In genomic region chr6:67056108-67056888, GRCm38 (mm10) we compare ENCODE assay signal across 12 mouse cellular contexts. TPM values are rescaled to one million over a fixed set of nuclear protein-coding genes. Genes with fewer than 3 reads are reported as not detected.
DNase-seq lines count a peak whose midpoint lies in the region; ATAC-seq and TF ChIP-seq lines count a peak whose summit lies in the region.
"Had no signal": no experiment of that assay in that cellular context is flagged by ENCODE, and none has a peak within 500 bp of the region (broad histone marks: within the 10 kb centered on the region; RNA-seq: fewer than 3 reads in every experiment).

No protein-coding gene starts in this region.

- H3K79me2 ChIP-seq in MEL (ENCODE audit: control insufficient read depth, insufficient read depth, low read length, poor library complexity) = no peaks in the 10 kb centered on the region

- H3K27me3 ChIP-seq in spleen, adult 2 months (ENCODE audit: control insufficient read depth, insufficient read depth, low read length) = no peaks in the 10 kb centered on the region
- H3K27me3 ChIP-seq in MEL (ENCODE audit: control insufficient read depth in 1 of 2, insufficient read depth in 2 of 2, low read length in 2 of 2) = no peaks in the 10 kb centered on the region
- H3K27me3 ChIP-seq in intestine, embryonic 15.5 days (replicated peaks) = no peaks in the 10 kb centered on the region
- H3K27me3 ChIP-seq: limb, embryonic 13.5 days; megakaryocyte, embryonic 14.5 days had no signal

- H3K36me3 ChIP-seq in spleen, adult 2 months (ENCODE audit: control insufficient read depth, insufficient read depth, low read length) = no peaks in the 10 kb centered on the region
- H3K36me3 ChIP-seq in MEL (ENCODE audit: control insufficient read depth in 1 of 2, insufficient read depth in 2 of 2, low read length in 2 of 2) = peaks cover 0 to 25% of the 10 kb centered on the region in 2 experiments; a peak in 2 of 4 replicates
- no peaks in the 10 kb centered on the region for H3K36me3 ChIP-seq in intestine, embryonic 15.5 days
- H3K36me3 ChIP-seq: limb, embryonic 13.5 days had no signal

- peak overlapping the region; percentile 34; the same call in 1 of the 2 replicates for H3K27ac ChIP-seq in spleen, adult 2 months (ENCODE audit: insufficient read depth, low read length)
- peak overlapping the region; percentile 84 for H3K27ac ChIP-seq in MEL (ENCODE audit: control insufficient read depth, low read depth, low read length)
- no peak overlapping the region for H3K27ac ChIP-seq in intestine, embryonic 15.5 days
- H3K27ac ChIP-seq: limb, embryonic 13.5 days had no signal

- peak; percentile 73 to 81 for TF ChIP-seq EP300 in MEL (IDR thresholded peaks at IDR 0.05; ENCODE audit: low read depth in 1 of 2, low read length in 2 of 2)

- 30% methylated on average over 15 of the region's 15 CpGs for WGBS in spleen, adult 2 months
- WGBS in intestine, embryonic 15.5 days = 57% methylated on average over 15 of the region's 15 CpGs

- TF ChIP-seq POLR2A in spleen, adult 2 months (IDR thresholded peaks at IDR 0.05; ENCODE audit: low read depth, low read length) = no peak
- TF ChIP-seq POLR2A in MEL (IDR thresholded peaks at IDR 0.05; ENCODE audit: control insufficient read depth in 1 of 2, insufficient read depth in 1 of 2, low read depth in 1 of 2, low read length in 2 of 2, poor library complexity in 1 of 2) = peak in 1 of 2 experiments; percentile 30; a peak in 1 of 4 replicates

- TF ChIP-seq RAD21 in MEL (IDR thresholded peaks at IDR 0.05; ENCODE audit: low read depth, low read length) = peak; percentile 23

- H3K9me3 ChIP-seq in MEL (replicated peaks; ENCODE audit: insufficient read depth, low read length) = no peaks in the 10 kb centered on the region
- no peaks in the 10 kb centered on the region for H3K9me3 ChIP-seq in intestine, embryonic 15.5 days
- H3K9me3 ChIP-seq: limb, embryonic 13.5 days; megakaryocyte, embryonic 14.5 days had no signal

- TF ChIP-seq CTCF in spleen, adult 2 months (IDR thresholded peaks at IDR 0.05; ENCODE audit: extremely low read depth, insufficient read depth, insufficient read length, insufficient replicate concordance) = no peak
- TF ChIP-seq CTCF in MEL (IDR thresholded peaks at IDR 0.05 in 2 of 3, conservative IDR thresholded peaks at IDR 0.05 in 1 of 3; ENCODE audit: control insufficient read depth in 1 of 3, insufficient read depth in 1 of 3, low read depth in 2 of 3, low read length in 3 of 3, poor library complexity in 1 of 3, severe bottlenecking in 1 of 3) = peak in 1 of 3 experiments; percentile 26; a peak in 2 of 6 replicates

- H3K9ac ChIP-seq in MEL (ENCODE audit: control insufficient read depth, low read depth, low read length, poor library complexity, severe bottlenecking) = peak overlapping the region; percentile 52
- no peak overlapping the region for H3K9ac ChIP-seq in intestine, embryonic 15.5 days
- H3K9ac ChIP-seq: limb, embryonic 13.5 days had no signal

- H3K4me3 ChIP-seq in spleen, adult 2 months (ENCODE audit: extremely low read depth, insufficient read depth, insufficient read length) = peak overlapping the region; percentile 1; the same call in 1 of the 2 replicates
- H3K4me3 ChIP-seq in MEL (ENCODE audit: control insufficient read depth in 1 of 2, insufficient read depth in 1 of 2, low read depth in 2 of 2, low read length in 2 of 2) = peak overlapping the region; percentile 48 to 58
- no peak overlapping the region for H3K4me3 ChIP-seq in intestine, embryonic 15.5 days (replicated peaks)
- H3K4me3 ChIP-seq: limb, embryonic 13.5 days; megakaryocyte, embryonic 14.5 days had no signal

- intact Hi-C loops in heart, postnatal 14 days (cut with DNase I) = no loop called here

- 0 out of 2 replicates have a peak overlapping the region, but pooled peaks have one; percentile 6 for H3K4me2 ChIP-seq in intestine, embryonic 15.5 days (replicated peaks)
- H3K4me2 ChIP-seq: limb, embryonic 13.5 days had no signal

- ATAC-seq in intestine, embryonic 15.5 days = peak; percentile 20; the same call in 1 of the 2 replicates
- ATAC-seq in neutrophil, adult 5-6 weeks (ENCODE audit: extremely low read depth, insufficient number of reproducible peaks, low FRiP score, poor library complexity, severe bottlenecking) = peak; percentile 96

- DNase-seq in spleen, adult 2 months (ENCODE audit: low read depth in 1 of 2, low spot score in 2 of 2) = peak in 1 of 2 experiments; percentile 70
- no peak for DNase-seq in spleen, postnatal 4 days (ENCODE audit: low spot score in 2 of 2)
- DNase-seq in MEL (ENCODE audit: low read depth, low spot score) = peak; percentile 88
- no peak for DNase-seq in heart, postnatal 14 days
- no peak for DNase-seq in adrenal gland, postnatal 36 days
- no peak for DNase-seq in kidney, postnatal 25 days
- DNase-seq: kidney, postnatal 10 days; layer of hippocampus, postnatal 36 days had no signal

- peaks cover 8% of the 10 kb centered on the region; the same call in 1 of the 2 replicates for H3K4me1 ChIP-seq in spleen, adult 2 months (ENCODE audit: control insufficient read depth, insufficient read depth, insufficient read length)
- peaks cover 11 to 16% of the 10 kb centered on the region in 2 experiments for H3K4me1 ChIP-seq in MEL (ENCODE audit: control insufficient read depth in 1 of 2, insufficient read depth in 2 of 2, low read length in 2 of 2)
- H3K4me1 ChIP-seq in intestine, embryonic 15.5 days (replicated peaks) = peaks cover 20% of the 10 kb centered on the region

TF ChIP-seq in MEL, 35 proteins besides CTCF, POLR2A, EP300 and RAD21 (continues in another document):
- TF ChIP-seq GATA1 (IDR thresholded peaks at IDR 0.05; ENCODE audit: low read depth, low read length) (peak; percentile 82), UBTF (IDR thresholded peaks at IDR 0.05; ENCODE audit: borderline replicate concordance, insufficient read depth, low read depth, low read length) (no peak), MAZ (IDR thresholded peaks at IDR 0.05; ENCODE audit: low read depth, low read length) (peak; percentile 25; the same call in 1 of the 2 replicates), CHD1 (IDR thresholded peaks at IDR 0.05; ENCODE audit: low read depth, low read length) (no peak), TBP (IDR thresholded peaks at IDR 0.05; ENCODE audit: low read depth, low read length) (peak; percentile 56; the same call in 1 of the 2 replicates), NELFE (IDR thresholded peaks at IDR 0.05; ENCODE audit: low read depth, low read length) (no peak), TCF12 (IDR thresholded peaks at IDR 0.05; ENCODE audit: low read depth, low read length) (peak; percentile 23; the same call in 1 of the 2 replicates), GABPA (IDR thresholded peaks at IDR 0.05; ENCODE audit: low read depth, low read length) (no peak), E2F4 (IDR thresholded peaks at IDR 0.05; ENCODE audit: borderline replicate concordance, low read depth, low read length) (no peak), JUND (IDR thresholded peaks at IDR 0.05; ENCODE audit: low read depth, low read length) (no peak), ZC3H11A (IDR thresholded peaks at IDR 0.05; ENCODE audit: low read depth, low read length) (no peak), MEF2A (IDR thresholded peaks at IDR 0.05; ENCODE audit: extremely low read depth, insufficient replicate concordance, low read depth, low read length, poor library complexity, severe bottlenecking) (no peak), SMC3 (IDR thresholded peaks at IDR 0.05; ENCODE audit: low read depth, low read length) (0 out of 2 replicates have a peak, but pooled peaks have one; percentile 10), MXI1 (IDR thresholded peaks at IDR 0.05; ENCODE audit: low read depth, low read length) (peak; percentile 59; the same call in 1 of the 2 replicates), ZKSCAN1 (IDR thresholded peaks at IDR 0.05; ENCODE audit: low read depth, low read length) (no peak), USF1 (IDR thresholded peaks at IDR 0.05; ENCODE audit: low read depth, low read length) (no peak), ZMIZ1 (IDR thresholded peaks at IDR 0.05; ENCODE audit: low read depth, low read length) (no peak; the same call in 1 of the 2 replicates), POLR2AphosphoS5 (IDR thresholded peaks at IDR 0.05; ENCODE audit: borderline replicate concordance, low read depth, low read length) (no peak), POLR2AphosphoS2 (IDR thresholded peaks at IDR 0.05; ENCODE audit: low read length) (peak; percentile 60; the same call in 1 of the 2 replicates), MAFK (IDR thresholded peaks at IDR 0.05; ENCODE audit: borderline replicate concordance, low read depth, low read length) (no peak), ZNF384 (IDR thresholded peaks at IDR 0.05; ENCODE audit: low read depth, low read length) (no peak), SIN3A (IDR thresholded peaks at IDR 0.05; ENCODE audit: low read length) (peak; percentile 62; the same call in 1 of the 2 replicates), BHLHE40 (IDR thresholded peaks at IDR 0.05; ENCODE audit: borderline replicate concordance, low read depth, low read length) (0 out of 2 replicates have a peak, but pooled peaks have one; percentile 24), TAL1 (IDR thresholded peaks at IDR 0.05; ENCODE audit: low read length) (no peak), KAT2A (conservative IDR thresholded peaks at IDR 0.05; ENCODE audit: low read depth, low read length) (no peak; the same call in 1 of the 2 replicates), MYC (IDR thresholded peaks at IDR 0.05; ENCODE audit: low read depth, low read length) (0 out of 2 replicates have a peak, but pooled peaks have one; percentile 25), MAX (IDR thresholded peaks at IDR 0.05; ENCODE audit: low read length) (0 out of 2 replicates have a peak, but pooled peaks have one; percentile 28), CHD2 (IDR thresholded peaks at IDR 0.05; ENCODE audit: low read length) (no peak), ETS1 (IDR thresholded peaks at IDR 0.05; ENCODE audit: low read depth, low read length) (peak; percentile 94), ELF1 (IDR thresholded peaks at IDR 0.05; ENCODE audit: low read depth, low read length) (peak; percentile 73), RCOR1 (IDR thresholded peaks at IDR 0.05; ENCODE audit: low read depth, low read length) (peak; percentile 47; the same call in 1 of the 2 replicates), HCFC1 (IDR thresholded peaks at IDR 0.05; ENCODE audit: low read depth, low read length) (peak; percentile 50; the same call in 1 of the 2 replicates)

RNA-seq across cellular contexts. Expression of gene Gadd45a, which starts 19.0 kb away (rescaled TPM):
- polyA plus RNA-seq in spleen, adult 2 months (2012; rRNA removed) = 50.3 and 56.9 TPM in 2 replicates
- total RNA-seq in MEL (2012; rRNA removed) = 18.1 and 29.3 TPM in 2 replicates
- polyA plus RNA-seq in MEL (2012; ENCODE audit: insufficient read depth in 1 of 2, insufficient read length in 2 of 2, low read depth in 1 of 2, low replicate concordance in 2 of 2, missing spikeins in 1 of 2) = 10 to 100 TPM in 1 of 2 experiments, not detected in 1; 37.4 TPM
- polyA plus RNA-seq in intestine, embryonic 15.5 days (2015; fragmentation: Nextera tagmentation; extraction: Ambion mirVana) = 29.6 and 37.5 TPM in 2 replicates
- 179 and 195 TPM in 2 replicates for total RNA-seq in neutrophil, adult 5-6 weeks (2017)
- total RNA-seq in heart, postnatal 14 days (2021) = 10 to 100 TPM; 19.6 to 22.3 TPM
- total RNA-seq in adrenal gland, postnatal 36 days (2021) = 10 to 100 TPM; 26.2 to 54.8 TPM
